Mouse (Mus musculus) regulatory T cell (primary cell): ENCODE data around the gene Abraxas1.

Experiments used
- in situ Hi-C: fragments of 300-600 bp; cut with MboI, MseI; formaldehyde crosslinking; loops from one replicate; pipeline ENCODE4 v1.15.1; 2025; ENCODE audit warnings: high pct_unique_total_duplicates

Gene Abraxas1

DNA sequence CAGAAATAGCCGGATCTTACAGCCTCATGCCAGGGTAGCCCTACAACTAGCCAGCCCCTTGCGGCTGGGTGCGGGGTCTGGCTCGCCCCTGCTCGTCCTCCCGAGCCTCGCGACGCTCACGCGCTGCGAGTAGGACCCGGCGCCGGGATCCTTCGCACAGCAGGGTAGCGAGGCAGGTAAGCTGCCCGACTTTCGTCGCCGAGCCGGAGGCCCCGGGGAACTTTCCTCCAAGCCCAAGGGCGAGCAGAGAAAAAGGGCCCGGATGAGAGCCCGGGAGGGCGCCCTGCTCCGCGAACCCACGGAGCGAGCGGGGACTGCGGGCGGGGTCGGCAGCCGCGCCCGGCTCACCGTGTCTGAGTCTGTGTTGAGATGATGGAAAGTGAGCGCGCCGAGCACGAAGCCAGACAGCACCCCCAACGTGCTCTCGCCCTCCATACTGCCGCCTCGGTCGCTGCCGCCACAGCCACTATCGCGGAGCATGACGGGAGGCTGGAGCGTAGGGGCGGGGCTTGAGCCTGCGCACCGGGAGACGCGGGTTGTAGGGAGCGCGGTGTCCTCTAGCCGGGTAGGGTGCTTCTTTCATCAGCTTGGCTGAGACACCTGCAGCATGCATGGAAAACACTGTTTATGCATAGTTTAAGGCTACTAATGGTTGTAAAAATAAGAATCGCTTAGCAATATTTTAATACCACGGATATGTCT lies at the start of gene Abraxas1:
TSS of gene Abraxas1 (minus strand) at position 483 of the 702 bp plus-strand sequence.
- in situ Hi-C loops, result loop anchor here (5.0 kb wide), 1 partner anchor 97 kb away; no protein-coding TSS in a partner anchor

DNA sequence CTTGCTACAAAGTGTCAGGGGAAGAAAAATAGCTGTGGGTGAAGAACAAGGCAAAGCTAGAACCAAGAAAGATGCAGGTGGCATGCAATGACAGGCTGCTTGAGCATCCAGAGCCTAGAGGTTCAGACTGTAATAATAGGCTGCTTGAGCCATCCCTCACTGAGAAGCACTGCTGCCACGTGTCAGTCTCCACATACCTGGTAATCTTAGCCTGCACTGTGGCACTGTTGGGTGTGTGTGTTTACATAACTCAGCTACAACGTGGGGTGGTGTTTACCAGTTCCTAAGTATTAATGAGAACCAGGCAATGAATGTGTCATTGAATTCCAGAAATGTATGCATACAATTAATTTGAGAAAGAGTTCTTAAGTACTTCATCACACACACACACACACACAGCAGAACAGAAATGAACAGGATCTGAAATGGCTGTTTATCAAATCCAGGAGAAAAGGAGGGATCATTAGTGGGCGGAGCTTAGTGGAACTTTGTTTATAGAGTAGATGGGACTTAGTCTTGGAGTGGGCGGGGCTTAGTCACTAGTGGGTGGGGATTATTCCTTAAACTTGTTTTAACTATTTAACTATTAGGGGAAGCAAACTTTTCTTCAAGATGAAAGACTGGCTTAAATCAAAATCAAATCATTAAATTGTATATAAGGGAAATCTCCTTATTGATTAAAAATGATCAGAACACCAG lies 48.6 kb upstream of the Abraxas1 start:
- in situ Hi-C loops, result no loop called here

DNA sequence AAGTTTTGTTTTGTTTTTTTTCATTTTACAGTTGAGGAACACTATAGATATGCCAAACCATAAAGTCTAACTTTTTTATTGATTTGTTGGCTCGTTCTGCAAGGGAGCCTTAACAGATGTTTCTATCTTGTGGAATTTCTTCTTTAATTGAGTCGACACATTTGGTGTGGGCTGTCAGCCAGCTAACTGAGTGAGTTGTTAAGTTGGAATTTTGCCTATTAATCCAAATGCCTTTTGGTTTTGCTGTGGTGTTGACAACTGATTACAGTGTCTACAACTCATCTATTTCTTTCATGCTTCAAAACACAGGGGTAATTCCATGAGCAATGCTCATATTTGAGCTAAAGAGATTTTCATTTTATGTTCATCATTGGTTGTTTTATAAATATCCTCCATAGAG lies 45.4 kb upstream of the Abraxas1 start:
- in situ Hi-C loops, result no loop called here

DNA sequence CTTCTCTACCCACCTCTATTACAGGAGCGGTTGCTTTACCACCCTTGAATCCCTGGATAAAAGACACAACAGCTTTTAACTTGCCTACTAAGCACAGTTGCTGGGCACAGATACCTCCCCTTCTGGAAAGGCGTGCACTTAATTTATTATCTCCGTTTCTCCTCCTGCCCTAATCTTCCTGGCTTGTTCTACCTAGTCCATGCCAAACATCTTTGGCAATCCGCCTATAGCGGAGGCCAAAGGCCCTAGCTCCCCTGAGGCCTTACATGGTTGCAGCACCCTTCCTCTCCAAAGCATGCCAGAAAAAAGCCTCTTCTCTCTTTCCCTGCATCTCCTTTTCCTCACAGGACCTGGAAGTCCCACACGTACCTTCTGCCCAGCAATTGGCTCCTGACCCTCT lies 43.7 kb upstream of the Abraxas1 start:
- in situ Hi-C loops, result no loop called here

DNA sequence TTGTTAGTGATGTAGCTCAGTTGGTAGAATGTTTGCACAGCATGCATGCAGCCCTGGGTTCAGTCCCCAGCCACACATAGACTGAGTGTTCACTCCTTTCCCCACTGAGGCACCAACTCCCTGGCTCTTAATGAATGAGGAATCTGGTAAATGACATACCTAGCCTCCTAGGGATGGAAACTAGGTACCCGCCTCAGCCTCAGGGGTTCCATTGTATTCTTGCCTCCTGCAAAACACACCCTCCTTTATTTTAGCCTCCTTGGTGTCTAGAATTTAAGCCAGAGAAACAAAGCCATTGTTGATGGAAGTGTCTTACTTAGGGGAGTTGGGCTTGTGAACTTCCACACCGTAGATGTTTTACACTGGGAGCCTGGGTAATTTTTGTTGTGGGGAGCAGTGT lies 42.3 kb upstream of the Abraxas1 start:
- in situ Hi-C loops, result no loop called here

DNA sequence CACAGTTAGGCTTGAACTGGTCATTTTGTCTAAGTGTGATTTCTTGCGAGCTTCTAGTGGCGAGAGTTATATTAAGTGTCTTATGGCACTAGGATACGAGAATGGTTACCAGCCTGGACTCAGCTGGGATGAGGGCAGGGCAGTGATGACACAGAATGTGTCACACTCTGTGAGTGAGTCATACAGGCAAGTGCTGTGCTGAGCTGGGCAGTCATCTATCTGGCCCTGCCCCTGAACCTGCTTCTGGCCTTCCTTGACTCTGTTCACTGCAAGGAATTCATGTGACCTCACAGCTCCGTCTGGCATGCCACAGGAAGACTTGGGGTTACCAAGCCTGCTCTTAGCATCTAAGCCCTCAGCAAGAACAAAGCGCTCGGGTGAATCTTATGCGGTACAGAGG lies 41.0 kb upstream of the Abraxas1 start:
- in situ Hi-C loops, result no loop called here

DNA sequence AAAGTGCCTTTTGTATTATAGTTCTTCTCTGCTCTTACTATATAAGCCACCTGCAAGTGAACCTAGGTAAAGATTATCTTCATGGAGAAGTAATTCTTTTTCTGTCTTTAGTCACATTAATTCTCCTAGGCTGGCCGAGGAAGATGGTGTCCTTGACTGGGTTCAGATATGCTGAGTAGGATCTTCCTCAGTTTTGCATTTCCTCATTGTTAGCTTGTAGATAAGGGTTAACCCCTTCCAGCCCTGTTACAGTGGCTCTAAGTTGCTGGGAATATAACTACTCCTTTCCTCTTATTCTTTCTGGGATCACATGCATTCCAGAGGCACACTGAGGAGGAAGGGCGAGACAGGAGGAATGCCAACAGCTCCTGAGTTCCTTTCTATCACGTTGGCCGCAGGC lies 40.4 kb upstream of the Abraxas1 start:
- in situ Hi-C loops, result no loop called here

DNA sequence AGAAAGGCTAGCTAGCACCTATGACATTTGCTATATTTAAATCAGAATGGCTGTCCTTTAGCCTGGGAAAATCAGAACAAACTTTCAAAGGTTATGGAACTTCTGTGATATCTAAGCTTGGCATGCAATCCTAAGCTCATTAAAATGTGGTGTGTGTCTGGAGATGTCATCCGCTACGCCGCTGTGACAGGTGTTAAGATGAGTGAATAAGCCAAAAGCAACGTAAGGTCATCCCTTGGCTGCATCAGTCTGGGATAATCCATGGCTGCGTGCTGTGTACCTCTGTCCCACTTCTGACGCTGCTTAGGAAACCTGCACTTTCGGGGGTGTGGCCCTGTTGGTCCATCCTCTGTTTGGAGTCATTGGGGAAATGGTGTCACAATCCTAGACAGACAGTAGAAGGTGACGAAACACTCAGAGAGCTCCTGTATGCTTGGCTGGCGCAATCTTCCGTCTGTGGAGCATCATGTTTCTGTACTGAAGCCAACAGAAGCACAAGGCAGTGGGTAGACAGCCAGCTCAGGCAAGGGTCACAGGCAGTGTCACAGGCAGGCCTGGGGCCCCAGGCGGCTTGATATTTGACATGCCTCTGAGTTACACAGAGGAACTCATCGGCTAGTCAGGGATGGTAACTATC lies 39.8 kb upstream of the Abraxas1 start:
- in situ Hi-C loops, result no loop called here

DNA sequence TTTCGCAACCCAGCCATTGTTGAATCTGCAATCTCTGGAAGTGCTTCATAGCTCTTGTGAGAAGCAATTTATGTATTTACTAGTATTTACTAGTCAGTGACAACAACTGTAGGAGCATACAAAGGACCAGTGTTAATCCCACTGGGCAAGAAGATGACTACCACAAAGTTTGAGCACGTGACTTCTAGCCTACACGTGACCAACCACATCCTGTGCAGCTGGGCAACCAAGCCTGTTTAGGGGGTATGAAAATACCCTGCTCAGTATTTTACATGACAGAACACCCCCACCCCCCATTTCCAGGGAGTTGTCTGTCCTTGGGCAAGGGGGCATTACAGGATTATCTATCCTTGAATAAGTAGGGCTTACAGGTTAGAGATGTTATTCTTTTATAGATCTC lies 35.8 kb upstream of the Abraxas1 start:
- in situ Hi-C loops, result no loop called here

DNA sequence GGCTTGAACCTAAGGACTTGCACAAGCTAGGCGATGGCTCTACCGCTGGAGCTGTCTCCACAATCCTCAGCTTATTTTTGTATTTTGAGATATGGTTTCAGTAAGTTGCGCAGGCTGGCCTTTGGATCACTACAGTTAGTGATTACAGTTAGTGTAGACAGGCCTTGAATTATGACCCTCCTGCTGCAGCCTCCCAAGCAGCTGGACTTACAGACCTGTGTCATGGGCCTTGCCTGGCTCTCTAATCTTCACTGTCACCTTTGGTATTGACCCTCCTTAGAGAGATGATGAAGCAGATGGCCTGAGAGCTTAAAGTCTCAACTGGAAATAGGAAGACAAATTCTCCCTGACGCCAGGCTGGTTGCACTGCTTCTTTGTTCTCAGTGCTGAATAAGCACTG lies 33.2 kb upstream of the Abraxas1 start:
- in situ Hi-C loops, result no loop called here

DNA sequence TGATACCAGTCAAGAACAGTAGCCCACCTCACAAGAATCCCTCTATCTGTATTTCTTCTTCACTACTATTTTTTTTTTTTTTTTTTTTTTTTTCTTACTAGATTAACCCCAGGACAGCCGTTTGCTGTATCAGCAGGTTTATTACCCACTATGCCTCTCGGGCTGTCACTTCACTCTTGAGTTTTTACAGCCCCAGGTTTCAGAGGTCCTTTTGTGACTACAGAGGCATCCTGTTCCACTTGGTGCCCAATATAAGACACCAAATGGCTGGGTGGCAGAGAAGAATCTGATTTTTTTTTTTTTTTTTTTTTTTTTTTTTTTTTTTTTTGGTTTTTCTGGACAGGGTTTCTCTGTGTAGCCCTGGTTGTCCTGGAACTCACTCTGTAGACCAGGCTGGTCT lies 26.4 kb upstream of the Abraxas1 start:
- in situ Hi-C loops, result no loop called here

DNA sequence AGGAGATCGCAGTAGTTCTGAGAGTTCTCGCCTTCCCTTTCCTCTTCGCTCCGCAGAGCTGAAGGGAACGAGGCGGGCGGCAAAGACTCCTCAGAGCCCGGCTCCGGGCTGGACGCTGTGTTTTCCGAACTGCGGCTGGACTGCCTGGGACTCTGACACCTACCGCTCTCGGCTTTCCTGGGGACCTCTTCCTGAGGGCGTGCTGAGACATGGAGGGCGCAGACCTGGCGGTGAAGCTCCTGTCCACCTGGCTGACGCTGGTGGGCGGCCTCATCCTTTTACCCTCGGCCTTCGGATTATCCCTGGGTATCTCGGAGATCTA lies 25.8 kb upstream of the Abraxas1 start:
- in situ Hi-C loops, result no loop called here

DNA sequence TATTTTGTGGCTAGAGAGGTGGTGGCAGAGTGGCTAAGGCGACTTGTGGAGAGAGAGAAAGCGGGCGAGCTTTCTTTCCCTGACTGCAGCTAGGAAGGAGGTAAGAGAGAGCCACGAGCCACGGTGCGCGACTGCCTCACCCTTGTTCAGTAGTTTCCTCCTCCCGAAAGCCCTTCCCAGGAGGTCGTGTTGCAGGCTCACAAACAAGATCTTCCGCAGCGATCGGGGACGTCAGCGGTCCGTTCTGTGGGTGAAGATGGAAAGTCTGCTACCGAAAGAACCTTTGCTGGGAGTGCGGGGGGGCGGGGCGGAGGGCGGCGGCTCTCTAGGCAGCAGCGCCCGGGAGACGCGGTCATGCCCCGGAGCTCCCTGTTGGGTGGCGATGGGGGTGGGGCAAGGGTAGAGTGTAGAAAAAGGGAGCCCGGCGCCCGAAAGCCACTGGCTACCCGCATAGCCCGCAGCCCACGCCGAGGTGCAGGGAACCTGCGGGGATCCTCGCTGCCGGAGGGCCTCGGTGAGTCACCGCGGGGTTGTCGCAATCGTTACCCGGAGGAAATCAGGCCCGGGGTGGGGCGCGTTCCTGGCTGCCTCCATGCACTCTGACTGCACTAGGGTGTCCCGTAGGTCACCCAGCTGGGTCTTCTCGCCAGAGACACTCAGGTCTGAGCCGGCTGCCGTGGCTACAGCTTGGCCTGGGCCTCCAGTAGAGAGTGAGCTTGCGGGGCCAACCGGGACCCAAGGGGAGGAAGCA lies 25.3 kb upstream of the Abraxas1 start:
- in situ Hi-C loops, result no loop called here

DNA sequence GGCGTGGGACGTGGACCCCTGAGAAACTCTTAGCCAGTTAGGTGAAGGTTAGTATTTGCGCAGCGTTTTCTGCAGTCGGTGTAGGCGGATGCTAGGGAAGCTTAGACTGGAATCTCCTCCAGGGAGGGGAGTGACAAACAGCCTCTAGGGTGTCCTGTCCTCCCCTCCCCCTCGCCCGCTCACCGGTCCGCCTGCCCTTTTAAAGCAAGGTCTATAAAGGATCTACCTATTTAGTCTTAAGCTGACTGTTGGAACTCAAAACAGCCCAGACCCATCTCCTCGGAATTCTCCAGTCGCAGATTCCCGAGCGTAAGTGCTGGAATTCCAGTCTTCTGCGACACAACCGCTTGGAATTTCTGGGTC lies 24.7 kb upstream of the Abraxas1 start, which contains the start of gene Gpat3:
TSS of gene Gpat3 (plus strand) at position 229 of the 363 bp plus-strand sequence.
- in situ Hi-C loops, result no loop called here

DNA sequence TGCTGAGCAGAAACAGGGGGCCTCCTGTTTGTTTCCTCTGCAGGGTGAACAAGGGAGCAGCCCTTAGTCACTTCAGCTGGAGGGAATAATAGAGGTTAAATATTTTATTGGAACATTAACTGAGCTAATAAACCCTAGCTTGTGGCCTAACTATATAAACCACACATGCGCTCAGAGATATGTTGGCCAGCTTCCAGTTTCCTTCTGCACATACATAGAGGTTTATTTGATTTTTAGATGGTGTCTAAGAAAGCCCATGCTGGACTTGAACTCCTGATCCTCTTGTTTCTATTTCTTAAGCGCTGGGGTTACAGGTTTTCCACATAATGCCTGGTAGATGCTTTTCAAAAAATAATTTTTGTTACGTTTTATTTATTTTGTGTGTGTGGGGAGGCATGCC lies 23.7 kb upstream of the Abraxas1 start:
- in situ Hi-C loops, result no loop called here

DNA sequence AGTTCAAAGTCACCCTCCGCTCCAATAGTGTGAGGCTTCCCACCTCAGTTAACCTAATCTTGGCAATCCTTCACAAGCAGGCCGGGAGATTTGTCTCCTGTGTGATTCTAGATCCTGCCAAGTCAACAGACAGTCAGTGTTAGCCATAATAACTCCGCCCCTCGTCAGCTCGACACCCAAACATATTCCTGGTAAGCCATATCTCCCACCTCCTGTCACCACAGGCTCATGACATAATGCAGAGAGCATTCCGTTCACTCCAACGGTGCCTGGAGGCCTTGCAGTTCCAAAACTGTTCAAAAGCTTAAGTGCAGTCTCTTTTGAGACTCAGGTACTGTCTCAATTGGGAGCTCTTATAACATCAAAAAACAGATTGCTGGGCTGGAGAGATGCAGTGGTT lies 17.1 kb upstream of the Abraxas1 start:
- in situ Hi-C loops, result no loop called here

DNA sequence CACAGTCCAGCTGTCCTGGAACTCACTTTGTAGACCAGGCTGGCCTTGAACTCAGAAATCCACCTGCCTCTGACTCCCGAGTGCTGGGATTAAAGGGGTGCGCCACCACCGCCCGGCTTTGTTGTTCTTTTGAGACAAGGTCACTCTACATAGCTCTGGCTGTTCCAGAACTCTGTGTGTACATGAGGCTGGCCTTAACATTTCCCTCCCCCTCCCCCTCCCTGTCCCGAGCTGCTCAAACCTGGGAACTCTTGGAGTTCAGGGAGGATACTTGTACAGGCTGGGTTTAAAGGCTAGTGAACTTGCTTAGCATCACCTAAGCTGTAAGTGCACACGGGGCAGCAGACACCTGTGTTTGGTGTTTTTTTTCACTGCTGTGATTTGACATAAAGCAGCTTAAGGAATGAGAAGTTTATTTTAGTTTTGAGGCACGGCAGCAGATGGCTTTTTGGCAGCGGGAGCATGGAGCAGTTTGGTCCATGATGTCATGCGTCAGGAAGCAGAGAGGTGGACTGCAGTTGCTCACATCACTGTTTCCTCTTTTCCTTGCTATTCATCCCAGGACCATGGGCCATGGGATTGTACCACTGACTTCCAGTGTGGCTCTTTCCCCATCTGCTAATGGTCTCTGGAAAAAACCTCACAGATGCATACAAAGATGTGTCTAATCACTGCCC lies 15.2 kb upstream of the Abraxas1 start:
- in situ Hi-C loops, result no loop called here

DNA sequence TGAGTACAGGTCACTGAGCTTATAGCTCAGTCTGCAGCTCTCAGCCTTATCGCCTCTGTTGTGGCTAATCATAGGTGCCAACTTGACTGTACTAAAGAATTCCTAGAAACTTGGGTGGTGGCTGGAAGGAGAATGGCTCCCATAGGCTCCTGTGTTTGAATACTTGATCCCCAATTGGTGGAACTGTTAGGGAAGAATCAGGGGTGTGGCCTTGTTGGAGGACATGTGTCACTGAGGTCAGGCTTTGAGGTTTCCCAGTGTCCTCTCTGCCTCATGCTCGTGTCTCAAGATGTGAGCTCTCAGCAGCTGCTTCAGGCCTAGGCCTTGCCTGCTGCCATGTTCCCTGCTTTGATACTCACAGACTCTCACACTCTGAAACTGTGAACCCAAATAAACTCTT lies 13.1 kb upstream of the Abraxas1 start:
- in situ Hi-C loops, result no loop called here

DNA sequence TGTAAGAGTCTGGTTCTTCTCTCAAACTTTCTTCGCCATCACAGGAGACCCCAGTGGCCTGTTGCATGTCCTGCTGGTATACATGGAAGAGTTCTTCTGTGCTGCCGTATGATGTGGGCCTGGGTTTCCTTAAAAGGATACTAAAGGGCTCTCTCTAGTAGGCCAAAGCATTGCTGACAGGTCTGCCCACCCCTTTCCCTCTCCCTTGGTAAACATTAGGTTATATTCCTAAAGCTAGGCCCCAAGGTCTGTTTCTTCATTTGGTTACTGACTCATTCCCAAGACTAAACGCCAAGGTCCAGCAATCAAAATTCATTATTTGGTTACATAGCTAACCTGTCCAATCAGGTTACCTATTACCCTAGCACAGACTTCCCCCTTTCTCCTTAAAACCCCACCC lies 11.9 kb upstream of the Abraxas1 start:
- in situ Hi-C loops, result no loop called here

DNA sequence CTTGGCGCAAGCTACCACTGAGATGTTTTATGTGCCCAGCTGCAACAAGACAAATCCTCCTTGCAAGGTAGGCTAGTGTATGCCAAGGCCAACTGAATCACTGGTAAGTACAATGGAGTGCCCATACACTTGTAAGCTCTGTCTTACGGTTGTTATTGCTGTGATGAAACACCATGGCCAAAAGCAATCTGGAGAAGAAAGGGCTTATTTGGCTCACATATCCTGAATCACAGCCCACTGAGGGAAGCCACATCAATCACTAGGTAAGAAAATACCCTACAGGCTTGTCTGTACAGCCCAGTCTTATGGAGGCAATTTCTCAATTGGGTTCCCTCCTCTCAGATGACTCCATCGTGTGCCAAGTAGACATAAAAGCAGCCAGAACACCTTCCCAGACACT lies 7.9 kb upstream of the Abraxas1 start:
- in situ Hi-C loops, result no loop called here

DNA sequence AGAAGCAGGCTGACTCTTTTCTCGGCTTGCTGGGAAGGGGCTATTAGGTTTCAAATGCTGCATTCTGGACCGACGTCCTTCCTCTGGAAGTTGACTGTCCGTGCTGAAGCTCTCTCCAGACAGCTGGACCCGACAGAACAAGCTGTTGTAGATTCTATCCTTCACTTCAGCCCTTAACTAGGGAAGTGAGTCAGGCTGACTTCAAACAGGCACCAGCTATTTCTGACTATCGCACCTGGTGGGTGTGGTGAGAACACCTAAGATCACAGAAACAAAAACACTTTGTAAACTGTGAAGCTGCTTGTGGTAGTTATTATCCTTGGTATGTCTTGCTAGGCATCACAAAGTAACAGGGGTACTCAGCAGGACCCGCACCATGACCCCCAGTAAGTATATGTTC lies 5.8 kb upstream of the Abraxas1 start:
- in situ Hi-C loops, result no loop called here

DNA sequence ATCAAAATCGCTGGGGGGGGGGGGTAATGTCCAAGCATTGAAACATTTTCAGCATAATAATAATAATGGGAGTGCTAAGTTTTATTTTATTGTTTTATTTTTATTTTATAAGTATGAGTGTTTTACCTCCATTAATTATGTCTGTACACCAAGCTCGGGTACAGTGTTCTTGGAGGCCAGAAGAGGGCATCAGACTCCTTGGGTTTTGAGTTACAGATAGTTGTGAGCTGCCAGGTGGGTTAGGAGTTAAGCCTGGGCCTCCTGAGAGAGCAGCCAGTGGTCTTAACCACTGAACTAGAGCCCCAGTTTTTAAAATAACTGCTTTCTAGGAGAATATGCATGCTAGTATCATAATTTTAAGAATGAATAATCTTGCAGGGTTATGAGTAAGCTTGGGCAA lies 5.2 kb upstream of the Abraxas1 start:
- in situ Hi-C loops, result no loop called here
